Mouse (Mus musculus) neural tube, embryonic 12.5 days (tissue): Measurements from ENCODE around the gene Kctd12b. TPM values are rescaled to one million over a fixed set of nuclear protein-coding genes. Genes with fewer than 3 reads are reported as not detected.

Source experiments
- ATAC-seq: fragments of 200-750 bp; cut with Nextera tagmentation; 2 replicates; pipeline ENCODE4 v1.8.0; 2017; ENCODE audit warnings: low read depth, mild to moderate bottlenecking, moderate TSS enrichment, moderate library complexity; ENCODE audit not compliant: low FRiP score
- H3K27ac ChIP-seq: fragments of 300-500 bp; sonication (generic); 2 replicates; pipeline ENCODE4 v1.5.1; 2016
- H3K27me3 ChIP-seq: fragments of 300-500 bp; sonication (generic); replicated peaks from 2 replicates; pipeline ENCODE4 v1.6.1; 2016; ENCODE audit warnings: mild to moderate bottlenecking
- H3K36me3 ChIP-seq: fragments of 300-500 bp; sonication (generic); 2 replicates; pipeline ENCODE4 v1.6.1; 2016; ENCODE audit warnings: mild to moderate bottlenecking
- H3K4me1 ChIP-seq: fragments of 300-500 bp; sonication (generic); 2 replicates; pipeline ENCODE4 v1.6.1; 2016
- H3K4me2 ChIP-seq: fragments of 300-500 bp; sonication (generic); replicated peaks from 2 replicates; pipeline ENCODE4 v1.6.1; 2016; ENCODE audit warnings: mild to moderate bottlenecking
- H3K4me3 ChIP-seq: fragments of 300-500 bp; sonication (generic); 2 replicates; pipeline ENCODE4 v1.5.1; 2016
- H3K9ac ChIP-seq: fragments of 300-500 bp; sonication (generic); 2 replicates; pipeline ENCODE4 v1.6.1; 2016; ENCODE audit warnings: mild to moderate bottlenecking
- H3K9me3 ChIP-seq: fragments of 300-500 bp; sonication (generic); 2 replicates; pipeline ENCODE4 v1.6.1; 2016; ENCODE audit warnings: mild to moderate bottlenecking
- WGBS: fragments of 180-500 bp; shearing (Covaris S2); methylation state at CpG from one replicate; pipeline ENCODE4 v1.1.7; 2016; 5-methylcytosine and 5-hydroxymethylcytosine counted together
- polyA plus RNA-seq: library from polyadenylated mRNA; unstranded; fragments of >200 nt; fragmentation: Nextera tagmentation; extraction: Ambion mirVana; gene quantifications from 2 replicates; pipeline ENCODE4 v1.2.1, GENCODE M21; 2016

Kctd12b gene
- polyA plus RNA-seq, 1 experiment from 2014 or later = 3.0 TPM

GRCm38 (mm10) chrX:153636247-153636646 is 59.9 kb downstream of the Kctd12b start:
- Histone ChIP-seq H3K36me3 (no peaks in the 10 kb centered on the region), H3K4me1 (no peaks in the 10 kb centered on the region), H3K9me3 (no peaks in the 10 kb centered on the region), H3K4me2 (no peak overlapping the region), H3K4me3 (no peak overlapping the region), H3K27ac (no peak overlapping the region), H3K27me3 (no peaks in the 10 kb centered on the region), H3K9ac (no peak overlapping the region)
- ATAC-seq = no peak
- WGBS = 3% methylated on average over 1 of the region's 1 CpGs

Other genes with a start within 250 kb of the Kctd12b start
- 42.8 and 42.9 TPM in 2 replicates for gene Ubqln2, start 198.2 kb downstream of the Kctd12b start, polyA plus RNA-seq
- gene Cypt3, start 137.8 kb downstream of the Kctd12b start, polyA plus RNA-seq = not detected in 2 replicates
- gene Nbdy, start 27.2 kb upstream of the Kctd12b start, polyA plus RNA-seq = 74.8 and 83.5 TPM in 2 replicates
- gene Spin2c, start 135.8 kb upstream of the Kctd12b start, polyA plus RNA-seq = 14.3 and 14.7 TPM in 2 replicates